Mouse (Mus musculus) hematopoietic stem cell, adult 5-6 weeks (primary cell): ENCODE data around the gene Aff3. TPM values are rescaled to one million over a fixed set of nuclear protein-coding genes. Genes with fewer than 3 reads are reported as not detected.

Experiments
- ATAC-seq, 2 experiments: fragments of 125-278 bp in 1 of 2; replicated peaks in 1 of 2; 2 replicates each; pipeline ENCODE4 v1.8.0; 2016 to 2017; ENCODE audit warnings: inconsistent platforms in 2 of 2, mild to moderate bottlenecking in 2 of 2, moderate number of reproducible peaks in 2 of 2, low read depth in 1 of 2, moderate TSS enrichment in 1 of 2; ENCODE audit not compliant: low FRiP score in 2 of 2, poor library complexity in 2 of 2, severe bottlenecking in 2 of 2, insufficient read depth in 1 of 2, low TSS enrichment in 1 of 2
- total RNA-seq: library from RNA; stranded (forward); fragments of 172-1452, 232-1000 nt; gene quantifications from 2 replicates; pipeline ENCODE4 v1.2.3, GENCODE M21; 2017

Aff3 gene
- total RNA-seq: 132 and 165 TPM in 2 replicates

DNA sequence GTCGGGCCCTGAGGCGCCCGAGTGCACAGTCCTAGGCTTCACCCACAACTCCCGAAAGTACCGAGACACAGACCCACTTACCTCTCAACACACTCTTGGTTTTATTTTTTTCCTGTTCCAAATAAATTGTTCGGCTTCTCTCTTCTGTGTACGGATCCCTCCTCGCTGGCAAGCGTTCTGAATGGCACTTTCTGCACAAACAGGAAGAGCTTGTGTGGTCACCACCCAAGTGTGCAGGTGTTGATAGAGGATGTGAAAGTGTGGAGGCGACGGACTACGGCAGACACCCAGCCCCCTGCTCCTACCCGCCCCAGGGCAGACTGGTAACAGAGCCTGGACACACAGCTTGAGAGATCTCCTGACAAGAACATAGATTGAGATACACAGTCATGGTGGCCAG, at the start of gene Aff3:
Gene Aff3 (minus strand): TSS at position 179 of the 400 bp plus-strand sequence.
- ATAC-seq: peak; percentile 74 to 78

DNA sequence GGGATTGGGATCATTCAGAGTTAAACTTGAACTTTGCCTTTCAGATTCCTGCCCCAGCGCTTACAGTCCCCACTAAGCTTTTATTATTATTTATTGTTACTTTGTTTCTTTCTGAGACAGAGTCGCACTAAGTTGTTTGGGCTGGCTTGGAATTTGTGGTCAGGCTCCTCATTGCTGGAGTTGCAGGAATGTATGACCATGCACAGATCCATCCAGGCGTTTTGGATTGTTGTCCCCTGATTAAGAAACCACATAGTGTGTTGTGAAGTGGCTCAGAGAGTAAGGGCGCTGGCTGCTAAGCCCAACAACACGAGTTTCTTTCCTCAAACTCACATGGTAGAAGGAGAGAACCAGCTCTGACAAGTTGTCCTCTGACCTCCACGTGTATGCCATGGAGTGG, 35.9 kb upstream of the Aff3 start:
- ATAC-seq: no peak

DNA sequence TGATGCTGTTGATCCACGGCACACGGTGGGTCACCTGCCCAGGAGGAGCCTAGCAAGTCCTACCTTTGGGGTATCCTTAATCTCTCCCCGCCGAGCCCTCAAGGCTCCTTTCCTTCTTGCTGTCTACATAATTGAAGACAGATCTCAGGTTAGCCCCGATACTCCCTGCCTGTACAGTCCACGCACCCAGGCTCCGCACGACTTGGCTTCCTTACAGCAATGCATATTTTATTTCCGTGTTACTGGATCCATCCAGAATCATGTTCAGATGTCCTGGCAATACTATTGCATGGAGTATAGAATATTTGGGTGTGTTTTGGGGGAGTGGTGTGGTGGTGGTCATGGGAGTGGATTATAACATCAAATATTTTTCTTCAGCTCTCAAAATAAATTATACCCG, 34.5 kb upstream of the Aff3 start:
- no peak for ATAC-seq

DNA sequence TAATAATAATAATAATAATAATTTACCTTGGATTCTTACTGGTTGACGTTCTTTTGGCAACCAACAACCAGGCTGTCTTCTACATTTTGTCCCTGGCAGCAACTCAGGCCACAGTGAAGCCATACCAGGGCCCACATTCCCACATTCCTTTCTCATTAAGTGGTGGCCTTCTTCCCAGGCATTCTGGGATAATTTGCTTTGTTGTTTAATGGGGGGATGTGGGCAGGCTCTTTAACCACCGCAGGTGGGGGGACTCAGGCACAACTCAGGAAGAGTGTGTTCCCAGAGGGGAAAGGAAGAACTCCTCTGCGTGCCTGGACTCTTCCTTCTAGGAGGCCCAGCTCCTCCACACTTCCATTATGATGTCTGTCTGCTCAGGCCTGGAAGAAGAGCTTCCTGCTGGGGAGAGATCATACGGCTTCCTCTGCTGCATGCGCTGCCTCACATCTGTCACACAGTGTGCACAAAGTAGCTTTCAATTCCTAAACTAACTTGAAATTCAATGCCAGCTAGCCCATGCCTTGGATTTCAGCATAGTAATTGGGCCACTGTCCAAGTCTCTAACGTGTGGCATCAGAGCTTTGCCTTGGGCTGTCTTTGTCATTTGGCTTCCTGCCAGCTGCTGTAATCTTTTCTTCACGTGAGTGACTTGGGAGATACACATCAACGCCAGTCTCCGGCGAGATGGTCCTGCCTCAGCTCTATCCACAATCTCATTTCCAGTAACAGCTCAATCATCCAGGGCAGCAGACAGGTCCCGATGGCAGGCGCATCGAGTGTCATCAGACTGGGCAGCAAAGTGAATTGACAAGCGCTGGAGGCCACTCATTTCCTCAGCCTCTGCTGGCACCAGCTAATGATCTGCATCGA, 31.3 kb upstream of the Aff3 start:
- no peak for ATAC-seq

DNA sequence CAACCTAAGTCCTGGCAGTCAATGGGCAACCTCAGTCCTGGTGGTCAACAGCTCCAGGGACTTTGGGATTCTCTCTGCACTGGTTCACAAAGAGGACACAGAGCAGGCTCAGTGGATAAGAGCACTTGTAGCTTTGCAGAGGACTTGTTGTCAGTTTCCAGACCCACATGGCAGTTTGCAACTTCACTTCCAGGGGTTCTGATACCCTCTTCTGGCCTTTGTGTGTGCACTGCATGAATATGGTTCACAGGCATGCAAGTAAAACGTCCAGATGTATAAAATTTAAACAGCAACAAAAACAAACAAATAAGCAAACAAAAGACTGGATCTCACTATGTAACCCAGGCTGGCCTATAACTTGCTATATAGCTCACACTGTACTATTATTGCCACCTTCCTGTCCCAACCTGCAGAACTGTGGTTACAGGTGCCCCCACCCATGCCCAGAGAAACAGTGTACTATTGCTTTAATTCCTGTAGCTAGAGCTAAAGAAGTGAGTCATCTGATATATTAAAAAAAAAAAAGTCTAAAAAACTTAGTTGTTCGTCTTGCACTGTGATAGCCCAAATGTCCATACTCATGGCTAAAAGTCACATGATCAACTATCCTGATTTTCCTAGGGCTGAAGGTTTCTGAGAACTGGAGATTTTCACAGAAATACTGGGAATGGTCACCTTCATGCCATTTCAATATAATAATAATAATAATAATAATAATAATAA, 30.5 kb upstream of the Aff3 start:
- no peak for ATAC-seq

DNA sequence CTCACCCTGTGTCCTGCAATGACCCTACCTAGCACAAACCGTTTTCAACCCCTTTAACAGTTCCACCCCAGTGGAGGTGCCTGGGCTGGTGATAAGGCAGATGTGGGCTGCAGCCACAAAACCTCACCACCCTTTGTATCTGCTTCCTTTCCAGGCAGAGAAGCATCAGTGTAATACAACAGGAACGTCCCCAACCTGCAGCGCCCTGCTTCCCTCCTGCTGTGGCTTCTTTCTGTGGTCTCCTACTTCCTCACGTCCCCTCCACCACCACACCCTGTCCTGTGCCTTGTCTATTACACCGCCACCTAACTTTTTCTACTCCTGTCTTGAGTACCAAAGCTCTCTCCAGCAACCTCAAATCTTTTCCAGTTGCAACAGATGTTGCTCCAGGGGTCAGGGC, 29.4 kb upstream of the Aff3 start:
- peak; percentile 94 to 97 for ATAC-seq

DNA sequence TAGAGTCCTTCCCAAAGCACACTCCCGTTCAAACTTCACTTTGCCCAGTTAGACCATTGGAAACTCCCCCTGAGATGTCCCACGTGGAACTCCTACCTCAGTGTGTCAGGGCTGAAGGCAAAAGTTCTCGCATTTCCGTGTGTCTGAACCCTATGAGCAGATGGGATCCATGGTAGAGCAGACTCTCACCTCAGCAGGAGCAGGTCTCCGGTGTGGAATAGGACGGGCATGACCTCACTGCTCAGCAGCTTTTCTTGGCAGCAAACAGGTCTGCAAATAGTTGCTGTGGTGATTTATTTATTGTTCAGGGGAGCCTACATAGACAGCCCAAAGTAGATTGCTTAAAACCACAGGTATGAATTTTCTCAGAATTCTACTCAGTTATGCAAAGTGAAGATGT, 25.7 kb upstream of the Aff3 start:
- ATAC-seq: no peak

DNA sequence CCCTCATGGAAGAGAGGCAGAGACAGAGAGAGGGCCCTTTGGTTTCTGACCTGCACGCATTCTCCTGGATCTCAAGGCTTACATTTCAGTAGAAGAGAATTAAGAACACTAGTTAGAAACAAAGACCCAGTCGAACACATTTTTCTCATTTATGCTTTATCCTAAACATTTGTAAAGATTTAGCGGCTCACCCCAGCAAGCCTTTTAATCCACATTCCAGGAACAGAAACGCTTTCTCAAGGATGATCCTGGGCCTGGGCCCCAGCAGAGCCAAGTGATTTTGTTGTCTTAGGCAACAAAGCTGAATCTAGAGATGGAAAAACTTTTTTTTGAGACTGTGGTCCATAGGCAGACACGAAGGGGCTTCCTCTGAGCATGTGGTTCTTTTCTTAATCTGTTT, 23.5 kb upstream of the Aff3 start:
- no peak for ATAC-seq

DNA sequence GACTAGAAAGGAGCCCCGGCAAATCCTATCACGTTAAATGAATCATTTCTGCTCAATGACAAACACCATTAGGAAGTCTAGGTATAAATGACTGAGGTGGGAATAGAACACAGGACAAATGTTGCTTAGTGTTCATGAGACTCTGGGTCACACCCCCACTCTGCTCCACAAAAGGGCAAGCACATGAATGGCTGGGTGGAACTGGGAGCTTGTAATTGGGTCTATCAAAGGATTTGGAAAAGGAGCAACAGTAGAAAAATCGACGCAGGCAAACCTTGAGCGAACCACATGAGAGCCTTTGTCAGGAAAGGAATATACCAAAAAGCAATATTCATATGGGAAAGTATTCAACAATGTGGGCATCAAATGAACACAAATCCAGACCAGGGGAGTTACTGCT, 21.0 kb upstream of the Aff3 start:
- no peak for ATAC-seq

DNA sequence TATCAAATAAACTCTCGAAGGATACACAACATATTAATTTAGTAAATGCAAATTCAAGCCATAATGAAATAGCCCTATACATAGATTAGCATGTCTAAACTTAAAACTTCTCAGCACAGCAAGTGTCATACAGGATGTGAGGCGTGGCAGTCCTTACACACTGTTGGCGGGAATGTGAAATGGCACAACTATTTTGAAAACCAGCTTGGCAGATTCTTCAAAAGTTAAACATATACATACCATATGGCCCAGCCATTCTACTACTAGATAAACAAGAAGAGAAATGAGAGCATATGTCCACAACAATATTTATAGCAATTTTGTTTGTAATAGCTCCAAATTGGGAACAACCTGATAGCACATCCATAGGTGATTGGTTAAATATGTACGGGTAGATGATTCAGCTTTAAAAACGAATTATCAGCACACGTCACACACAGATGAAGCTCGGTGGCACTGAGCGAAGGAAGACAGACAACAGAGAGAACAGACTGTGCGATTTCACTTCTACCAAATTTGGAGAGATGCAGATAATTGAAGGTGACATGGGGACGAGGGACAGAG, 18.5 kb upstream of the Aff3 start:
- no peak for ATAC-seq

DNA sequence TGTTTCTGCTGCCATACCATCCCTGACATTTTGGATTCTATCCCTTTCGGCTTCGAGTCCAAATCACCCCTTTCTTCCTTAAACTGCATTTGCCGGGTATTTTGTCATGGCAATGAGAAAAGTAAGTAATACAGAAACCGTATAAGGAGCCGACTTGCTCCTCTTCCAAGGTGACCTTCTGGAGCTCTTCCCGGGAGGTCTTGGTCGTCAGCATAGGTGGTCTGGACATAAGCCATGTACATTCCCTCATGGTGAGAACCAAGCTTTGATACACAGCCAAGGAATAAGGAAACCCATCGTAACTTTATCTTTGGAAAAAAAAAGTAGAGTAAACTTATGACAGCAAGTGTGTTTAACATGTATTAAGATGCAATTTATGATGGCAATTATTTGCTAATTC, 15.1 kb upstream of the Aff3 start:
- no peak for ATAC-seq

DNA sequence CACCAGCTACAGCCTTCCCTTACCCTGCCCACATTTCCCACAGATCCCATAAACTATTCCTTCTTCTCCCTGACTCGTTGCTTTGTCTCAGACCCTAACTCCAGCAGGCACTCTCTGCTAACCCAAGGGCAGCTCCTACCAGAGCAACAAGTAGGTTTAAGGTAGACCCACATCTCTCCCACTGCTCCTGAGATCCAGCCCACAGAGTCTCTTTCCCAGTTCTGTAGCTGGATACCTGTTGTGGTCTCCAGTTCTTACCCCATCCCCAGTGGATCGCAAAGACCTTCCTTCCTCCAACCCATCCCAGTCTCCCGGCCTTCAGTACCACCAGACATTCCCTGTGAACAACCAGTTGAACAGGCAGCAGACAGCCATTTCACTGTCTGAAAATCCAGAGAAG, 7.0 kb upstream of the Aff3 start:
- no peak for ATAC-seq

DNA sequence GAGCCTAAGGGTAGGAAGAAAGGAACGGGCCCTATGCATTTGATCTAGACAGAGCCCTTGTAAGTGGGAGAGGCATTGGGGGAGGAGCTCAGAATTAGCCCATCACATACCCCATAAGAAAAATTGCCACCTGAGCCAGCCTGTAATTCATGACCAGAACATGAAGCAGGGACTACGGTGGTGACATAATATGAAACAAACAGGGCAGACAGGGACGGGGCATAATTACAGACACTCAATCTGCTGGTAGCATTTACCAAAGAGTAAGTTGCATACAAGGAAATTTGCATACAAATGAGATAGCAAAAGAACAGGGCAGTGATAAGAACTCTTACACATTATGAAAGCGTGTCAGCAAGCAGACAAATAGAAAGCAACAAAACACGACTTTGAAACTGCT, 6.3 kb upstream of the Aff3 start:
- no peak for ATAC-seq

DNA sequence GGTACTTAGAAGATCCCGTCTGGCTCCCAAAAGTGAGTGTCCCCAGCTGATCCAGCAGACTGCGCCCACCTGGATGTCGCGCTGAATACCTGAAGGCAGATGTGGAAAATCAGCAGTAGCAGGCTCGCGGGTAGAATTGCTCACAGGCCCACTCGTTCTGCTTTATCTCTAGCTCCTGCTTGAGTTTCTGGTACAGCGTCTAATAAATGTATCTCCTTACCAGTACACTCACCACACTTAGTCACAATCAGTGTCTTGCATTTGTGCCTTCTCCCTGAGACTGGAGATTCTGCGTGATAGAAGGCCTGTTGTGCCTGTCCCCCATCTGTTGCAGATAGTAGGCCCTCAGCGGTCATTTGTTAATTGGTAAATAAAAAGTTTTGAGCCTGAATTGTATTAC, 3.6 kb upstream of the Aff3 start:
- ATAC-seq: no peak

DNA sequence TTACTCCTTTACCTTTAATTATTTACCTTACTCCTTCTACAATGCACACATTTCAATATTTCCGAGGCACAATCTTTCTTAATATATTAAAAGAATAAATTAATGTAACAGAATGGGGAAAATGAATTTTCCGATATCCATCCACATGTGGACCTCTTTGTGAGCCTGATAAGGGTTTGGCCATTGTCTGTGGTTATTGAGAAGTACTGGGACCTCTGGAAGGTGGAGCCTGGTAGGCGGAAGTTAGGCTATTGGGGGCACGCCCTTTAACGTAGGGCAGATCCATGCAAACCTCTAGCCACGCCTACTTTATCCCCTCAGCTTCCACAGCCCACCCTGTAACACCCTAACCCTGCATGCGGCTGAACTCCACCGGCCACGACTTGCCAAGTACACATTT, 3.1 kb upstream of the Aff3 start:
- ATAC-seq: no peak

DNA sequence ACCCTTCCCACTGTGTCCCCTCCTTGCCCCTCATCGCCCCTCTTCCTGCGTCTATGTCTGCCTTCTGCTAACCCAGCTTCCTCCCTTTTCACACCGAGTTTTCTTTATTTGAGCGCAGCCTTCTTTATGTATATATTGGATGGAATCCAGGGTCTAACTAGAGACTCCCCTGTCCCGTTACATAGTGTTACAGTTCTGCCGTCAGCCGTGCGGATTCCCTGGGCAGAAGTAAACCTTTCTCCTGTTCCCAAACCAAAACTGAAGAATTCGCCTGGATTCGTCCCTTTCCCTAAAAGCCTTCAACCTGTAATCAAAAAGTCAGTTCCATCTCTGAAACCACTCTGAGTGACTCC, 2.0 kb upstream of the Aff3 start:
- no peak for ATAC-seq

DNA sequence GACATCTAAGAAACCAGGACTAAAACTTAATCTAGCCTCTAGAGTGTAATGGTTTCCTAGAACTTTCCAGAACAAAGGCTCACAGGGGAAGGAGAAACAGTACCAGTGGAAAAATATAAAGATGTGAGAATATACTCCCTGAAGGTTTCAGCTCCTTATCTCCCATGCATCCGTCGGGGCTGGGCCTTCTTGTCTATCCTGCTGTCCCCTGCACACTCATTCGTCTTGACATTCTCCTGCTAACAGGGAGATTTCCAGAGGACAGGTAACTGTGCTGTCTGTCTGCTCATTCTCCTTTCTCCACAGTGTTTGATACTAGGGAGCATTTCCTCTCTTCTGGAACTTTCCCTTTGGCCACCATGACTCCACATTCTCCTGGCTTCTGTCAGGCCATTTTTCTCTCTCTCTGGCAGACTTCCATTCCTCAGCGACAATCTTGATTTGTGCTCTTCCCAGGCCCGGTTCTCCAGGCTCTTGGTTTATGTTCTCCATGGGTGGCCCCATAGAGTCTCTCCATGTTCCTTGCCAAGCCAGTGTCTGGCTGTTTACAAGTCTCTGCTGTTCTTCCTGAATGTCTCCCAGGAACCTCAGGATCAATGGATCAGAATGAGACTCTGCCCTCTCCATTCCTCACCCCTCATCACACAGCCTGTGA, 1.5 kb upstream of the Aff3 start:
- ATAC-seq: no peak

DNA sequence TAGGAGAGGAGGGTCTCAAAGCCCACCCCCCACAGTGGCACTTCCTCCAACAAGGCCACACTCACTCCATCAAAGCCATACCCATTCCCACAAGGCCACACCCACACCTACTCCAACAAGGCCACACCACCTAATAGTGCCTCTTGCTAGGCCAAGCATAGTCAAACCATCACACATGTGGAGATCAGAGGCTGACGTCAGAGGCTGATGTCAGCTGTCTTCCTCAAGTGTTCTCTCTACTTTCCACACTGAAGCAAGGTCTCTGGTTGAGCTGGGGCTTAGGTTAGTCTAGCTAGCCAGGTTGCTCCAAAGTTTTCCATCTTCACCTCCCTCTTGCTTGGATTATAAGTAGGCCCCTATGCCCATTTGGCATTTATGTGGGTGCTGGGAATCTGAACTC, 856 bp upstream of the Aff3 start:
- no peak for ATAC-seq
